Mouse (Mus musculus): Measurements from ENCODE around the gene Gm12800. TPM values are rescaled to one million over a fixed set of nuclear protein-coding genes. Genes with fewer than 3 reads are reported as not detected.

Gm12800 gene
- polyA plus RNA-seq (2012; rRNA removed) = not detected in 2 replicates

GRCm38 (mm10) chr4:101908821-101909220 is at the start of gene Gm12800:
Gene Gm12800 (plus strand): TSS chr4:101909121.

GRCm38 (mm10) chr4:101893656-101894420 is 15.1 kb upstream of the Gm12800 start, which contains the start of gene C130073F10Rik:
Gene C130073F10Rik (minus strand): TSS chr4:101893789.

GRCm38 (mm10) chr4:101940107-101940506 is 31.2 kb downstream of the Gm12800 start, which contains the start of gene Gm12794:
Gene Gm12794 (plus strand): TSS chr4:101940407.

Other genes starting within 250 kb of the Gm12800 start
- 2.5 TPM in 2 replicates for gene Lepr, start 191.7 kb upstream of the Gm12800 start, polyA plus RNA-seq (2012; rRNA removed)
- not detected in 2 replicates for gene B020004J07Rik, start 65.1 kb upstream of the Gm12800 start, polyA plus RNA-seq (2012; rRNA removed)
- gene C130073F10Rik, start 15.3 kb upstream of the Gm12800 start, polyA plus RNA-seq (2012; rRNA removed) = not detected in 2 replicates
- gene Gm12794, start 31.3 kb downstream of the Gm12800 start, polyA plus RNA-seq (2012; rRNA removed) = not detected in 2 replicates
- not detected in 2 replicates for gene Gm12790, start 71.9 kb downstream of the Gm12800 start, polyA plus RNA-seq (2012; rRNA removed)
- not detected in 2 replicates for gene Gm12789, start 77.5 kb downstream of the Gm12800 start, polyA plus RNA-seq (2012; rRNA removed)
- gene Pde4b, start 178.4 kb downstream of the Gm12800 start, polyA plus RNA-seq (2012; rRNA removed) = 3.9 and 4.8 TPM in 2 replicates